Mouse (Mus musculus) C2C12 (cell line): ENCODE results near the gene Fam193b.

Source experiments
- CTCF ChIP-seq: IDR thresholded peaks from one replicate; pipeline ENCODE4 v1.5.1; 2011; ENCODE audit not compliant: control insufficient read depth, insufficient read depth, insufficient read length
- MAX ChIP-seq: IDR thresholded peaks from one replicate; pipeline ENCODE4 v1.6.1; 2011; ENCODE audit warnings: mild to moderate bottlenecking, control low read depth
- MYOD1 ChIP-seq: IDR thresholded peaks from one replicate; pipeline ENCODE4 v1.6.1; 2011; ENCODE audit warnings: low read depth; ENCODE audit not compliant: control insufficient read depth, insufficient read length
- MYOG ChIP-seq: IDR thresholded peaks from one replicate; pipeline ENCODE4 v1.6.1; 2011; ENCODE audit not compliant: control insufficient read depth, insufficient read length; ENCODE audit errors: extremely low read depth
- USF1 ChIP-seq: IDR thresholded peaks from one replicate; pipeline ENCODE4 v1.6.1; 2011; ENCODE audit warnings: low read depth, mild to moderate bottlenecking, control low read depth, moderate library complexity

DNA sequence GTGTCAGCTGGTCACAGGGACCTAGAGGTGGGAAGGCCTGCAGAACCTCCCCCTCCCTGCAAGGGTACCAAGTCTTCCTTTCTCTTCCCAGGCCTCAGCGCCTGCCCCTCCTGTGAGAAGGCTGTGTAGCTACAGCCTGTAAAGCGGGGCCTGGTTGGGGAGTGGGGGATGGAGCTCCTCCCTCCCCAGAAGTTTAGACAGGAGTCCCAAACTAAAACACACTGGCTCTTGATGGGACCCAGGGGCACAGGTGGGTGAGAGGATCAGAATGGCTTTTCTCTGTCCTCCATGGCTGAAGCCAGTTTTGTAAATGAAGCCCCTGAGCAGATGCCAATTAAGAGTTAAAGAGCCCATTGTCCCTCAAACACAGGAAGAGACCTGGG, 36.7 kb upstream of the Fam193b start:
- TF ChIP-seq CTCF = no peak
- TF ChIP-seq USF1 = no peak
- no peak for TF ChIP-seq MYOD1
- TF ChIP-seq MAX = no peak
- TF ChIP-seq MYOG = no peak
